Mouse (Mus musculus): ENCODE results near the gene Cers3. TPM values are rescaled to one million over a fixed set of nuclear protein-coding genes. Genes with fewer than 3 reads are reported as not detected.
A peak's percentile ranks its signal among the peaks of the same experiment; 100 is the strongest.

The Cers3 gene
- polyA plus RNA-seq, 1 experiment from 2014 or later: 0.29 TPM

GRCm38 (mm10) chr7:66849316-66849715 lies 106.0 kb downstream of the Cers3 start:
- Histone ChIP-seq H3K4me3 (no peak overlapping the region), H3K27ac (no peak overlapping the region), H3K36me3 (no peaks in the 10 kb centered on the region), H3K9ac (no peak overlapping the region), H3K9me3 (no peaks in the 10 kb centered on the region), H3K27me3 (0 out of 2 replicates have a peak, but pooled peaks cover 3% of the 10 kb centered on the region), H3K4me2 (no peak overlapping the region), H3K4me1 (replicated peaks) (no peaks in the 10 kb centered on the region)
- WGBS: 97% methylated on average over 6 of the region's 6 CpGs
- ATAC-seq (ENCODE audit: low FRiP score): no peak

- Histone ChIP-seq H3K9me3 (no peaks in the 10 kb centered on the region), H3K4me2 (no peak overlapping the region)
- WGBS: 84% methylated on average over 3 of the region's 3 CpGs
Measured at GRCm38 (mm10) chr7:66852164-66852563, 108.9 kb downstream of the Cers3 start.

GRCm38 (mm10) chr7:66857610-66858009 lies 114.3 kb downstream of the Cers3 start:
- Histone ChIP-seq H3K27ac (no peak overlapping the region), H3K27me3 (no peaks in the 10 kb centered on the region), H3K9ac (no peak overlapping the region), H3K36me3 (no peaks in the 10 kb centered on the region), H3K4me2 (no peak overlapping the region), H3K9me3 (no peaks in the 10 kb centered on the region), H3K4me3 (no peak overlapping the region), H3K4me1 (replicated peaks) (peaks cover 11% of the 10 kb centered on the region)
- no peak for ATAC-seq (ENCODE audit: low FRiP score)
- 50% methylated on average over 1 of the region's 1 CpGs for WGBS

More at GRCm38 (mm10) chr7:66852164-66852563, 108.9 kb downstream of the Cers3 start:
- no peaks in the 10 kb centered on the region for H3K27me3 ChIP-seq
- no peak overlapping the region for H3K27ac ChIP-seq
- no peaks in the 10 kb centered on the region for H3K4me1 ChIP-seq (replicated peaks)
- H3K9ac ChIP-seq: no peak overlapping the region
- no peak overlapping the region for H3K4me3 ChIP-seq
- no peak for ATAC-seq (ENCODE audit: low FRiP score)
- H3K36me3 ChIP-seq: no peaks in the 10 kb centered on the region

- Histone ChIP-seq H3K36me3 (no peaks in the 10 kb centered on the region), H3K4me1 (replicated peaks) (peaks cover 11% of the 10 kb centered on the region), H3K27ac (no peak overlapping the region), H3K4me2 (no peak overlapping the region), H3K9ac (no peak overlapping the region), H3K27me3 (no peaks in the 10 kb centered on the region), H3K4me3 (no peak overlapping the region), H3K9me3 (no peaks in the 10 kb centered on the region)
- ATAC-seq (ENCODE audit: low FRiP score): no peak
- 77% methylated on average over 12 of the region's 12 CpGs for WGBS
Measured at GRCm38 (mm10) chr7:66858247-66859075, 115.2 kb downstream of the Cers3 start.

GRCm38 (mm10) chr7:66859220-66859619 lies 115.9 kb downstream of the Cers3 start:
- no peak for ATAC-seq (ENCODE audit: low FRiP score)
- H3K27me3 ChIP-seq: no peaks in the 10 kb centered on the region
- 67% methylated on average over 5 of the region's 5 CpGs for WGBS
- H3K27ac ChIP-seq: no peak overlapping the region
- no peaks in the 10 kb centered on the region for H3K36me3 ChIP-seq
- no peak overlapping the region for H3K4me2 ChIP-seq
- peaks cover 11% of the 10 kb centered on the region for H3K4me1 ChIP-seq (replicated peaks)
- no peaks in the 10 kb centered on the region for H3K9me3 ChIP-seq
- no peak overlapping the region for H3K9ac ChIP-seq
- no peak overlapping the region for H3K4me3 ChIP-seq

DNA sequence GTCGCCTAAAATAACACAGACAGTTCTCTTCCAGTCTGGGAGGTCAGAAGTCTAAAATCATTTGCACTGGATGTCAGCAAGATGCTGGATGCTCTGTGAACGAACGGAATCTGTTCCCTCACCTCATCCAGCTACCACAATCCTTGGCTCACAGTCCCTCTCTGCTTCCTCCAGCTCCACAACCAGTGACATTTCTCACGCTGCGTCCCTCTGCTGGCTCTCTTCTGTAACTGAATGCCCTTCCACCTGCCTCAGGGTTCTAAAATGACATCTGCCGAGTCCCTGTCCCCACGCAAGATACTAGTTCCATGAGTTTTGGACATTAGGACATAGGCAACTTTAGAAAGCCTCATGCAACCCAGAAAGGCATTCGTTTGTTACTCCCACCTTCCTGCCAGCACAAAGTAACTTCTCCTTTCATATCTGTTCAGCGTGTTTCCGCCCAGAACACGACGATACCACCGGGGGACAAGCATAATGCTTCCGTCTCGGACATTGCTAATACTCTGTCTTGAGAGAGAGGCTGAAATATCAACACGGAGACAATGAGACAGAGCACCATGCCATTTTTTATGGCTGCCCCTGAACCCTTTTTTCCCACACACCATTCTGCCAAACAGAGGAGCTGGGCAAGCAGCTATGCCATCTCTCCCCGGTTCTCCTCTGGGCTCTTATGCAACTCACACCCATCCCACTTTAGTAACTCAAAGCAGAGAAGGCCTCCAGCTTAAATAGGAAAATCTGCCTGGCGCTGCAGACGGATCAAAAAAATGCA lies 123.8 kb downstream of the Cers3 start:
- WGBS: 72% methylated on average over 19 of the region's 19 CpGs
- ATAC-seq (ENCODE audit: low FRiP score): no peak

DNA sequence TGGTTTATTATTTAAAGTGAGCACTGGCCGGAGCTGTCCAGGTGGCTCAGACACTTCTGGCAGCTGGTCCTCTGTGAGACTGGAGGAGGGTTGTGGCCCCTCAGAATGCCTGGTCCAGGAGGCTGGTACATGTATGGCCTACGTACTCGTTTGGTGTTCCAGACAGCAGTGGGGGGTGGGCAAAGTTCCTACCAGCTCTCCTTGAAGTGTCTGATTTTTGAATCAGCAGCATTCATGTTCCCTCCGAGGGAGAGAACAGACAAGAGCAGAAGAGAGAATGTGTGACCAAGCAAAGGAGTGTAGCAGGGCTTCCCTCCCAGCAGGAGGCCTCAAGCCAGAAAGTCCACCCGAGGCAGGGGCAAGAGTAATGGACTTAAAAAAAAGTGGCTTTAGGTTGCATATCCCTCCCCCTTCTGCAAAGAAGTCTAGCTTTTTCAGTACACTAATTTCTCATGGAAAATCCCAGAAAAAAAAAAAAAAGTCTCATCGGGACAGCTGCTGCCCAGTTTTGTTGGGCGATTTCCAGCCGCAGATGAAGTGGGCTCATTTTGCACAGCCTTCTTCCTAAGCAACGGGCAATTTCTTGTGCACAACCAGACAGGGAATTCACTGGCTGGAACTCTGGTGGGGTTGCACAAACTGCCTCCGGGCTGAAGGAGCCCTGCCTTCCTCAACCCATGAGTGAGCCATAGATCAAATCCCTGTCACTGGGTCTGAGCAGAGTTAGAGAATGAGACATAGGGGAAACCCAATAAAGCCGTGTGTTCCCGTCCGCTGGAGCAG lies 124.6 kb downstream of the Cers3 start:
- Histone ChIP-seq H3K27me3 (no peaks in the 10 kb centered on the region), H3K9me3 (no peaks in the 10 kb centered on the region), H3K4me1 (replicated peaks) (peaks cover 24% of the 10 kb centered on the region), H3K27ac (peak overlapping the region; percentile 53), H3K36me3 (no peaks in the 10 kb centered on the region), H3K4me3 (no peak overlapping the region), H3K9ac (no peak overlapping the region), H3K4me2 (no peak overlapping the region)
- ATAC-seq (ENCODE audit: low FRiP score): 0 out of 2 replicates have a peak, but pooled peaks have one; percentile 39
- WGBS: 34% methylated on average over 13 of the region's 13 CpGs

More for the DNA sequence above, 123.8 kb downstream of the Cers3 start:
- no peak overlapping the region for H3K4me2 ChIP-seq
- no peaks in the 10 kb centered on the region for H3K36me3 ChIP-seq
- no peak overlapping the region for H3K4me3 ChIP-seq
- no peak overlapping the region for H3K9ac ChIP-seq
- H3K4me1 ChIP-seq (replicated peaks): peaks cover 23% of the 10 kb centered on the region
- no peaks in the 10 kb centered on the region for H3K27me3 ChIP-seq
- H3K9me3 ChIP-seq: no peaks in the 10 kb centered on the region
- peak overlapping the region; percentile 53; the same call in 1 of the 2 replicates for H3K27ac ChIP-seq

GRCm38 (mm10) chr7:66871520-66871919 lies 128.2 kb downstream of the Cers3 start:
- no peak overlapping the region for H3K4me3 ChIP-seq
- no peak overlapping the region for H3K27ac ChIP-seq
- peaks cover 24% of the 10 kb centered on the region for H3K4me1 ChIP-seq (replicated peaks)
- H3K9me3 ChIP-seq: no peaks in the 10 kb centered on the region
- no peak for ATAC-seq (ENCODE audit: low FRiP score)
- no peak overlapping the region for H3K9ac ChIP-seq
- H3K36me3 ChIP-seq: no peaks in the 10 kb centered on the region
- no peaks in the 10 kb centered on the region for H3K27me3 ChIP-seq
- no peak overlapping the region for H3K4me2 ChIP-seq
- 58% methylated on average over 7 of the region's 7 CpGs for WGBS

DNA sequence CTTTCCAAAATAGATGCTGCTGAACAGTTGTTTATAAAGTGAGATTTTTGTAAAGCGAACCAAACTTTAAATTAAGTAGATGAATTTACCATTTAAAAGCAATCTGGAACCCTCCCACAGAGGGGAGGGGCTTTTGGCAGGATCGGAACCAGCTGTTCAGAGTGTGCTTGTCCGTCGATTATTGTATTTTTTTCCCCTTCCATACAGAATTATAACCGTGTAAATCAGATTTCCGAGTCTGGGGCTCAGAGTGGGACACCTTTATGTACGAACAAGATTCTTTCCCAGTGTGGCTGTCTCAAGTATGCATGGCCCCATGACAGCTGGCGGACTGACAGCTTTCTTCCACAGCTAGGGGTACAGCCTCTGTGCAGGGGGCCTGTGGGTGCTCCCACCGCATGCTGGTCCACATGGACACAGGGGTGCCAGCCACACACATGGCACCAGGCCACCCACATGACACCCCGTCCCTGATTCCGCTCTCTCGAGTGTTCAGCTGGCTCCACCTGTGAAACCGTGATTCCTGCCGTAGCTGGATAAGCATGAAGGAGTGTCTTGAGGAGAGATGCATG lies 128.7 kb downstream of the Cers3 start:
- WGBS: 79% methylated on average over 14 of the region's 14 CpGs
- H3K4me1 ChIP-seq (replicated peaks): peaks cover 24% of the 10 kb centered on the region
- no peaks in the 10 kb centered on the region for H3K36me3 ChIP-seq

DNA sequence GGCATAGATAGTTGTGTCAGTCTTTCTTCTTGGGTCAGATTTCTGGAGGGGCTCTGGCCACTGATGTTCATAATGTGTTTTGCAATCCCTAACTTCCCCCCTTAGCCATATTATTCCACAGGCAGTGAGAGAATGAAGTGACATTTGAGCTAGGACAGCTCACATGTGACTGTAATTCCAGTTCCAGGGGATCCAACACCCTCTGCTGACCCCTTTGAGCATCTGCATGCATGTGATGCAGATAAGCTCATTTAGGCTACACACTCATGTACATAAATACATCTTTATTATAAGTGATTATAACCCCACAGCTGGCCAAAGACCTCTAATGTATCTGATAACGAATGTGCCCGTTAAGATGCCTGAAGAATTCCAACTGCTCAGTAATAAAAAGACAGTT lies 129.9 kb downstream of the Cers3 start:
- ATAC-seq (ENCODE audit: low FRiP score): no peak
- 94% methylated on average over 2 of the region's 2 CpGs for WGBS

More for the DNA sequence above, 128.7 kb downstream of the Cers3 start:
- Histone ChIP-seq H3K27ac (no peak overlapping the region), H3K9me3 (no peaks in the 10 kb centered on the region), H3K4me2 (no peak overlapping the region), H3K9ac (no peak overlapping the region), H3K4me3 (no peak overlapping the region), H3K27me3 (no peaks in the 10 kb centered on the region)
- ATAC-seq (ENCODE audit: low FRiP score): no peak

More for the DNA sequence above, 129.9 kb downstream of the Cers3 start:
- Histone ChIP-seq H3K27me3 (no peaks in the 10 kb centered on the region), H3K4me2 (no peak overlapping the region), H3K4me3 (no peak overlapping the region), H3K4me1 (replicated peaks) (peaks cover 13% of the 10 kb centered on the region), H3K36me3 (no peaks in the 10 kb centered on the region), H3K9ac (no peak overlapping the region), H3K27ac (no peak overlapping the region), H3K9me3 (no peaks in the 10 kb centered on the region)
